Comparison of ENCODE assay signal across 26 mouse cellular contexts in genomic region chr8:121727164-121727563, GRCm38 (mm10). TPM values are rescaled to one million over a fixed set of nuclear protein-coding genes. Genes with fewer than 3 reads are reported as not detected.
DNase-seq lines count a peak whose midpoint lies in the region; ATAC-seq and TF ChIP-seq lines count a peak whose summit lies in the region.
"Had no signal": no experiment of that assay in that cellular context is flagged by ENCODE, and none has a peak within 500 bp of the region (broad histone marks: within the 10 kb centered on the region; RNA-seq: fewer than 3 reads in every experiment).

No protein-coding gene starts in this region.

- no peaks in the 10 kb centered on the region for H3K36me3 ChIP-seq in forebrain, postnatal 0 days (ENCODE audit: insufficient read depth)
- H3K36me3 ChIP-seq in forebrain, embryonic 14.5 days (ENCODE audit: control insufficient read depth, insufficient read depth, low read length), result no peaks in the 10 kb centered on the region
- no peaks in the 10 kb centered on the region for H3K36me3 ChIP-seq in midbrain, postnatal 0 days (ENCODE audit: insufficient read depth, low read length)
- no peaks in the 10 kb centered on the region for H3K36me3 ChIP-seq in midbrain, embryonic 14.5 days (ENCODE audit: control insufficient read depth, insufficient read depth, low read length)
- H3K36me3 ChIP-seq: embryonic facial prominence, embryonic 10.5 days; embryonic facial prominence, embryonic 13.5 days; forebrain, embryonic 12.5 days had no signal

- peaks cover 5% of the 10 kb centered on the region; the same call in 1 of the 2 replicates for H3K27me3 ChIP-seq in forebrain, postnatal 0 days (ENCODE audit: insufficient read depth, low read length)
- peaks cover 25% of the 10 kb centered on the region for H3K27me3 ChIP-seq in forebrain, embryonic 14.5 days (replicated peaks; ENCODE audit: control insufficient read depth, insufficient read depth, low read length)
- H3K27me3 ChIP-seq in midbrain, postnatal 0 days (ENCODE audit: insufficient read depth, low read length), result no peaks in the 10 kb centered on the region
- H3K27me3 ChIP-seq in midbrain, embryonic 14.5 days (ENCODE audit: control insufficient read depth, insufficient read depth, low read length), result peaks cover 15% of the 10 kb centered on the region

- no peak overlapping the region for H3K9ac ChIP-seq in forebrain, postnatal 0 days
- H3K9ac ChIP-seq in forebrain, embryonic 14.5 days (ENCODE audit: low read length), result no peak overlapping the region
- H3K9ac ChIP-seq in midbrain, postnatal 0 days (replicated peaks; ENCODE audit: low read length, poor library complexity, severe bottlenecking), result no peak overlapping the region
- H3K9ac ChIP-seq in midbrain, embryonic 14.5 days (replicated peaks; ENCODE audit: low read length), result no peak overlapping the region
- H3K9ac ChIP-seq: embryonic facial prominence, embryonic 13.5 days; forebrain, embryonic 12.5 days; hindbrain, embryonic 14.5 days had no signal

- no peak overlapping the region for H3K4me2 ChIP-seq in forebrain, postnatal 0 days (ENCODE audit: low read depth)
- no peak overlapping the region for H3K4me2 ChIP-seq in forebrain, embryonic 14.5 days (ENCODE audit: low read length)
- H3K4me2 ChIP-seq in midbrain, postnatal 0 days (ENCODE audit: low read depth, low read length, poor library complexity, severe bottlenecking), result no peak overlapping the region
- no peak overlapping the region for H3K4me2 ChIP-seq in midbrain, embryonic 14.5 days (ENCODE audit: low read length)
- H3K4me2 ChIP-seq: embryonic facial prominence, embryonic 13.5 days; forebrain, embryonic 12.5 days; heart, embryonic 11.5 days; hindbrain, embryonic 14.5 days had no signal

- peak; percentile 18 for TF ChIP-seq CTCF in forebrain, postnatal 0 days (IDR thresholded peaks at IDR 0.05; ENCODE audit: low read depth)
- peak; percentile 42 for TF ChIP-seq CTCF in midbrain, postnatal 0 days (IDR thresholded peaks at IDR 0.05)

- no peak for ATAC-seq in forebrain, postnatal 0 days
- ATAC-seq in forebrain, embryonic 14.5 days, result no peak
- ATAC-seq in midbrain, postnatal 0 days (ENCODE audit: low FRiP score), result no peak
- no peak for ATAC-seq in midbrain, embryonic 14.5 days (ENCODE audit: low FRiP score, low TSS enrichment)
- ATAC-seq: forebrain, embryonic 16.5 days; intestine, postnatal 0 days had no signal

- no peak overlapping the region for H3K4me3 ChIP-seq in forebrain, postnatal 0 days (ENCODE audit: low read depth, low read length)
- H3K4me3 ChIP-seq in forebrain, embryonic 14.5 days (ENCODE audit: low read depth, low read length), result no peak overlapping the region
- no peak overlapping the region for H3K4me3 ChIP-seq in midbrain, postnatal 0 days (ENCODE audit: low read depth, low read length)
- no peak overlapping the region for H3K4me3 ChIP-seq in midbrain, embryonic 14.5 days (replicated peaks; ENCODE audit: low read depth, low read length)
- H3K4me3 ChIP-seq: embryonic facial prominence, embryonic 10.5 days; embryonic facial prominence, embryonic 13.5 days; erythroblast, embryonic 14.5 days; forebrain, embryonic 12.5 days; gastrocnemius, adult 2 months had no signal

- no peak overlapping the region for H3K27ac ChIP-seq in forebrain, postnatal 0 days (ENCODE audit: low read depth, low read length)
- no peak overlapping the region for H3K27ac ChIP-seq in forebrain, embryonic 14.5 days (ENCODE audit: low read depth, low read length)
- H3K27ac ChIP-seq in midbrain, postnatal 0 days (ENCODE audit: low read depth, low read length), result no peak overlapping the region
- H3K27ac ChIP-seq in midbrain, embryonic 14.5 days (replicated peaks; ENCODE audit: low read depth, low read length), result no peak overlapping the region
- H3K27ac ChIP-seq: embryonic facial prominence, embryonic 10.5 days; embryonic facial prominence, embryonic 13.5 days; forebrain, embryonic 12.5 days; gastrocnemius, adult 2 months; hindbrain, embryonic 14.5 days had no signal

- 64% methylated on average over 3 of the region's 3 CpGs for WGBS in forebrain, postnatal 0 days
- 57% methylated on average over 3 of the region's 3 CpGs for WGBS in forebrain, embryonic 14.5 days
- 62% methylated on average over 3 of the region's 3 CpGs for WGBS in midbrain, postnatal 0 days
- 53% methylated on average over 3 of the region's 3 CpGs for WGBS in midbrain, embryonic 14.5 days

- DNase-seq in forebrain, postnatal 0 days, result no peak
- no peak for DNase-seq in forebrain, embryonic 14.5 days (ENCODE audit: low spot score)
- no peak for DNase-seq in midbrain, postnatal 0 days (ENCODE audit: low spot score)
- no peak for DNase-seq in midbrain, embryonic 14.5 days
- peak; percentile 76 for DNase-seq in ZHBTc4 (ENCODE audit: low read depth, low spot score)
- DNase-seq in kidney, postnatal 36 days, result no peak
- DNase-seq: adrenal gland, adult 2 months; adrenal gland, postnatal 25 days; B cell, adult 2 months; cerebellum, adult 11-12 months; cerebellum, adult 9-11 months; cerebellum, postnatal 36 days; embryo, embryonic 11 days; gastrocnemius, adult 2 months; gastrocnemius, postnatal 14 days; heart, adult 11 months; heart, postnatal 36 days; kidney, adult 2 months had no signal

- no peaks in the 10 kb centered on the region for H3K9me3 ChIP-seq in forebrain, postnatal 0 days (ENCODE audit: low read length)
- no peaks in the 10 kb centered on the region for H3K9me3 ChIP-seq in forebrain, embryonic 14.5 days (replicated peaks; ENCODE audit: control insufficient read depth, low read length)
- no peaks in the 10 kb centered on the region for H3K9me3 ChIP-seq in midbrain, postnatal 0 days (ENCODE audit: low read length)
- no peaks in the 10 kb centered on the region for H3K9me3 ChIP-seq in midbrain, embryonic 14.5 days (ENCODE audit: control insufficient read depth, low read length)
- H3K9me3 ChIP-seq: embryonic facial prominence, embryonic 10.5 days; embryonic facial prominence, embryonic 13.5 days had no signal

- peaks cover 2% of the 10 kb centered on the region for H3K4me1 ChIP-seq in forebrain, postnatal 0 days (ENCODE audit: insufficient read depth)
- peaks cover 1% of the 10 kb centered on the region for H3K4me1 ChIP-seq in forebrain, embryonic 14.5 days (ENCODE audit: control insufficient read depth, insufficient read depth, low read length)
- H3K4me1 ChIP-seq in midbrain, postnatal 0 days (ENCODE audit: insufficient read depth, low read length), result peaks cover 4% of the 10 kb centered on the region
- H3K4me1 ChIP-seq in midbrain, embryonic 14.5 days (ENCODE audit: control insufficient read depth, insufficient read depth, low read length), result peaks cover 13% of the 10 kb centered on the region

RNA-seq across cellular contexts. Expression of gene Jph3, which starts 2.3 kb away (rescaled TPM):
- 64.2 and 65.8 TPM in 2 replicates for total RNA-seq in forebrain, postnatal 0 days (2014; rRNA removed)
- 123 and 127 TPM in 2 replicates for polyA plus RNA-seq in forebrain, postnatal 0 days (2015; fragmentation: Nextera tagmentation; extraction: Ambion mirVana)
- 44.1 and 55.9 TPM in 2 replicates for polyA plus RNA-seq in forebrain, embryonic 14.5 days (2014; fragmentation: Nextera tagmentation; extraction: Ambion mirVana)
- total RNA-seq in midbrain, postnatal 0 days (2014; rRNA removed), result 63.2 and 70.2 TPM in 2 replicates
- 109 and 110 TPM in 2 replicates for polyA plus RNA-seq in midbrain, postnatal 0 days (2015; fragmentation: Nextera tagmentation; extraction: Ambion mirVana)
- 73.5 and 86.4 TPM in 2 replicates for polyA plus RNA-seq in midbrain, embryonic 14.5 days (2014; fragmentation: Nextera tagmentation; extraction: Ambion mirVana)
- total RNA-seq: gastrocnemius, adult 2 months had no signal
- polyA plus RNA-seq: erythroblast, embryonic 14.5 days had no signal
